Mouse (Mus musculus) liver, embryonic 14.5 days (tissue): Measurements from ENCODE around the gene Tiam2. TPM values are rescaled to one million over a fixed set of nuclear protein-coding genes. Genes with fewer than 3 reads are reported as not detected.

Experiments
- ATAC-seq: fragments of 200-750 bp; cut with Nextera tagmentation; 2 replicates; pipeline ENCODE4 v1.8.0; 2017; ENCODE audit warnings: moderate number of reproducible peaks, mild to moderate bottlenecking, moderate library complexity; ENCODE audit not compliant: insufficient read depth
- DNase-seq, 3 experiments: peaks; one replicate each; pipeline ENCODE4 v3.0.0-alpha.2; 2012 to 2013; ENCODE audit warnings: low read depth in 3 of 3, low spot score in 3 of 3
- H3K27ac ChIP-seq: fragments of 300-500 bp; sonication (generic); 2 replicates; pipeline ENCODE4 v1.5.1; 2014; ENCODE audit warnings: moderate library complexity, mild to moderate bottlenecking, control low read depth, inconsistent platforms
- H3K27me3 ChIP-seq: fragments of 300-500 bp; sonication (generic); 2 replicates; pipeline ENCODE4 v1.6.1; 2014; ENCODE audit warnings: mild to moderate bottlenecking, low read length, moderate library complexity; ENCODE audit not compliant: control insufficient read depth, insufficient read depth
- H3K36me3 ChIP-seq: fragments of 300-500 bp; sonication (generic); replicated peaks from 2 replicates; pipeline ENCODE4 v1.6.1; 2014; ENCODE audit warnings: low read depth; ENCODE audit not compliant: control insufficient read depth, insufficient read depth
- H3K4me1 ChIP-seq, 2 experiments: fragments of 200-500 bp in 1 of 2; fragments of 300-500 bp in 1 of 2; sonication (generic) in 1 of 2; replicated peaks; 2 replicates each; pipeline ENCODE4 v1.6.1; 2012 to 2014; ENCODE audit warnings: antibody characterized with exemption in 1 of 2, inconsistent platforms in 1 of 2, low read length in 1 of 2; ENCODE audit not compliant: control insufficient read depth in 2 of 2, insufficient read depth in 2 of 2
- H3K4me2 ChIP-seq: fragments of 300-500 bp; sonication (generic); 2 replicates; pipeline ENCODE4 v1.6.1; 2014; ENCODE audit warnings: low read depth, mild to moderate bottlenecking, control low read depth, moderate library complexity
- H3K4me3 ChIP-seq, 2 experiments: fragments of 200-500 bp in 1 of 2; fragments of 300-500 bp in 1 of 2; sonication (generic) in 1 of 2; 2 replicates each; pipeline ENCODE4 v1.5.1; 2012 to 2014; ENCODE audit warnings: low read depth in 2 of 2, low read length in 2 of 2, mild to moderate bottlenecking in 2 of 2, control low read depth in 1 of 2, inconsistent platforms in 1 of 2, moderate library complexity in 1 of 2; ENCODE audit not compliant: insufficient read depth in 1 of 2
- H3K9ac ChIP-seq: fragments of 300-500 bp; sonication (generic); replicated peaks from 2 replicates; pipeline ENCODE4 v1.6.1; 2014; ENCODE audit warnings: mild to moderate bottlenecking, control low read depth, moderate library complexity
- H3K9me3 ChIP-seq: fragments of 300-500 bp; sonication (generic); 2 replicates; pipeline ENCODE4 v1.6.1; 2016; ENCODE audit warnings: low read length, mixed read lengths; ENCODE audit not compliant: control insufficient read depth
- CTCF ChIP-seq: IDR thresholded peaks from 2 replicates; pipeline ENCODE4 v1.5.1; 2016; ENCODE audit warnings: antibody characterized with exemption, low read depth, control low read depth
- EP300 ChIP-seq: IDR thresholded peaks from 2 replicates; pipeline ENCODE4 v1.6.1; 2016; ENCODE audit warnings: antibody characterized with exemption, low read depth
- WGBS: fragments of 180-500 bp; shearing (Covaris S2); extraction: QIAGEN DNeasy Blood & Tissue Kit; methylation state at CpG from one replicate; pipeline ENCODE4 v1.1.7; 2014; ENCODE audit not compliant: insufficient replicate concordance; 5-methylcytosine and 5-hydroxymethylcytosine counted together
- polyA plus RNA-seq, 2 experiments: library from polyadenylated mRNA; depleted of rRNA in 1 of 2; stranded (reverse) in 1 of 2; unstranded in 1 of 2; fragments of >200 nt; fragmentation: Nextera tagmentation in 1 of 2; extraction: Ambion mirVana in 1 of 2; gene quantifications; 2 replicates each; pipeline versions ENCODE4 v1.2.1 to v1.2.3; 2012 to 2014

Tiam2 gene
- polyA plus RNA-seq, 2 experiments = 0.30 to 0.60 TPM

GRCm38 (mm10) chr17:3530549-3530948 lies 204.2 kb downstream of the Tiam2 start:
- TF ChIP-seq EP300 (no peak), CTCF (no peak)
- 70% methylated on average over 7 of the region's 7 CpGs for WGBS

GRCm38 (mm10) chr17:3531641-3532040 lies 205.3 kb downstream of the Tiam2 start:
- DNase-seq (no peak), ATAC-seq (no peak)
- H3K27ac ChIP-seq = no peak overlapping the region
- no peak overlapping the region for H3K9ac ChIP-seq
- no peaks in the 10 kb centered on the region for H3K9me3 ChIP-seq
- H3K4me3 ChIP-seq = no peak overlapping the region
- peaks cover 11 to 18% of the 10 kb centered on the region in 2 experiments for H3K4me1 ChIP-seq
- H3K36me3 ChIP-seq = no peaks in the 10 kb centered on the region
- WGBS = 50% methylated on average over 1 of the region's 1 CpGs
- TF ChIP-seq EP300 = no peak
- H3K27me3 ChIP-seq = no peaks in the 10 kb centered on the region
- no peak overlapping the region for H3K4me2 ChIP-seq

More at GRCm38 (mm10) chr17:3530549-3530948, 204.2 kb downstream of the Tiam2 start:
- Histone ChIP-seq H3K4me2 (no peak overlapping the region), H3K9me3 (no peaks in the 10 kb centered on the region), H3K27me3 (no peaks in the 10 kb centered on the region), H3K4me1 (peaks cover 11 to 18% of the 10 kb centered on the region in 2 experiments), H3K27ac (no peak overlapping the region), H3K9ac (no peak overlapping the region), H3K36me3 (no peaks in the 10 kb centered on the region), H3K4me3 (no peak overlapping the region)
- DNase-seq (no peak), ATAC-seq (no peak)

- 76% methylated on average over 4 of the region's 4 CpGs for WGBS
- Histone ChIP-seq H3K36me3 (no peaks in the 10 kb centered on the region), H3K27ac (no peak within 1 kb of the TSS), H3K9ac (no peak within 1 kb of the TSS), H3K4me1 (peaks cover 11 to 15% of the 10 kb centered on the region in 2 experiments), H3K9me3 (no peaks in the 10 kb centered on the region), H3K4me3 (no peak within 1 kb of the TSS), H3K4me2 (no peak within 1 kb of the TSS), H3K27me3 (no peaks in the 10 kb centered on the region)
- DNase-seq (no peak), ATAC-seq (no peak)
- TF ChIP-seq EP300 (no peak), CTCF (no peak)
These were observed 205.9 kb downstream of the Tiam2 start, which contains the start of gene Cldn20 for GRCm38 (mm10) chr17:3532254-3532653. TSS of gene Cldn20 (plus strand) at chr17:3532554.

DNA sequence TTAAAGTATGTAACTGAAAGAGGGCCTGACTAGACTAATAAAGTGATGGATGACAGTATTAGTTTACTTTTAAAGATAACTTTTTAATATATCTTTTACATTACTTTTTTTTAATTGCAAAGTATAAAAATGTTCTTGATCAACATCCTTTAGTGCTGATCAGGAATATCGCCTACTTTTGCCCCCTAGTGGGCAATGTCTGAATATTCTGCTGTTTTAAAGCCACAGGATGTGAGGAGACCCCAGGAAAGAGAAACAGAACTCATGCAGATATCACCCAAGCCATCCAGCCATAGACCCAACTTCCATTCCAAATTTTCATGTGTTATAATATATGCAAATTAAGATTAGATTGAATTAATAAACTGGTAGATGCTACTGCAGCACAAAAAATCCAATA lies 207.1 kb downstream of the Tiam2 start:
- H3K9me3 ChIP-seq = no peaks in the 10 kb centered on the region
- H3K36me3 ChIP-seq = no peaks in the 10 kb centered on the region
- no peak for DNase-seq
- H3K27ac ChIP-seq = no peak overlapping the region
- H3K4me1 ChIP-seq = peaks cover 0 to 7% of the 10 kb centered on the region in 2 experiments; a peak in 2 of 4 replicates
- TF ChIP-seq CTCF (peak; percentile 45; the same call in 1 of the 2 replicates), EP300 (no peak)
- no peak overlapping the region for H3K9ac ChIP-seq
- 31% methylated on average over 1 of the region's 1 CpGs for WGBS
- H3K4me3 ChIP-seq = no peak overlapping the region
- no peaks in the 10 kb centered on the region for H3K27me3 ChIP-seq
- no peak overlapping the region for H3K4me2 ChIP-seq
- ATAC-seq = no peak

GRCm38 (mm10) chr17:3540304-3540703 lies 213.9 kb downstream of the Tiam2 start:
- no peaks in the 10 kb centered on the region for H3K27me3 ChIP-seq
- H3K4me2 ChIP-seq = no peak overlapping the region
- DNase-seq = no peak
- no peaks in the 10 kb centered on the region for H3K9me3 ChIP-seq
- no peak overlapping the region for H3K4me3 ChIP-seq
- no peak overlapping the region for H3K27ac ChIP-seq
- 71% methylated on average over 2 of the region's 2 CpGs for WGBS
- no peak for ATAC-seq
- H3K36me3 ChIP-seq = no peaks in the 10 kb centered on the region; the same call in 1 of the 2 replicates
- H3K4me1 ChIP-seq = no peaks in the 10 kb centered on the region
- no peak for TF ChIP-seq EP300
- TF ChIP-seq CTCF = no peak
- no peak overlapping the region for H3K9ac ChIP-seq
